Mouse (Mus musculus) heart, adult 9 months (tissue): ENCODE results near the gene Lhx4.

Experiments used
- DNase-seq, 2 experiments: peaks; one replicate each; pipeline ENCODE4 v3.0.0; 2022; ENCODE audit warnings: low spot score in 2 of 2

Lhx4 gene

GRCm38 (mm10) chr1:155742411-155743363 lies 8.8 kb downstream of the Lhx4 start:
- no peak for DNase-seq

GRCm38 (mm10) chr1:155741988-155742387 lies 9.5 kb downstream of the Lhx4 start:
- DNase-seq = no peak

DNA sequence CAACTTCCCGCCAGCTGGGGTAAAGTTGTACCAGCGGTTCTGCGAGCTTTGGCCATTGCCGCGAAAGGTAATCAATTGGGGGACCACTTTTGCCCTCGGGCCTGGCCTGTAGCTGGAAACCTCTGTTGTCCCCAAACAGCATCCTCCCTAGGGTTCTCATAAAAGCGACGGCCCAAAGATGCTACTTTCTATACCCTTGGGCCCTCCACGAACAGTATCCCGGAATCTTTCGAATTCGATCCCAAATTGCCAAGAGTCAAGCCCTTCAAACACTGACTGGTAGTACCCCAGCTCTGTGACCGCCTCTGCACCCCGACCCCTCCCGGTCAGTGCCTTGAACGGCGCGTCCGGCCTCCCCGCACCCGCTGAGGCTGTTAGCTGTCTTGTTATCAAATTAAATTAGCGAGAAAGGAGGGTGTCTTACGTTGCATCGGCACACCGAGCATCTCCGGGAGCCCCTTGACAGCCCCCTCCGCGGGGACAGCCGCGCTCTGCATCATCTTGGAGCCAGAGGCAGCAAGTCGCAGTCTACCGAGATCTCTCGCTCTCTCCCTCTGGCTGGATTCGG lies 10.0 kb downstream of the Lhx4 start:
- no peak for DNase-seq

DNA sequence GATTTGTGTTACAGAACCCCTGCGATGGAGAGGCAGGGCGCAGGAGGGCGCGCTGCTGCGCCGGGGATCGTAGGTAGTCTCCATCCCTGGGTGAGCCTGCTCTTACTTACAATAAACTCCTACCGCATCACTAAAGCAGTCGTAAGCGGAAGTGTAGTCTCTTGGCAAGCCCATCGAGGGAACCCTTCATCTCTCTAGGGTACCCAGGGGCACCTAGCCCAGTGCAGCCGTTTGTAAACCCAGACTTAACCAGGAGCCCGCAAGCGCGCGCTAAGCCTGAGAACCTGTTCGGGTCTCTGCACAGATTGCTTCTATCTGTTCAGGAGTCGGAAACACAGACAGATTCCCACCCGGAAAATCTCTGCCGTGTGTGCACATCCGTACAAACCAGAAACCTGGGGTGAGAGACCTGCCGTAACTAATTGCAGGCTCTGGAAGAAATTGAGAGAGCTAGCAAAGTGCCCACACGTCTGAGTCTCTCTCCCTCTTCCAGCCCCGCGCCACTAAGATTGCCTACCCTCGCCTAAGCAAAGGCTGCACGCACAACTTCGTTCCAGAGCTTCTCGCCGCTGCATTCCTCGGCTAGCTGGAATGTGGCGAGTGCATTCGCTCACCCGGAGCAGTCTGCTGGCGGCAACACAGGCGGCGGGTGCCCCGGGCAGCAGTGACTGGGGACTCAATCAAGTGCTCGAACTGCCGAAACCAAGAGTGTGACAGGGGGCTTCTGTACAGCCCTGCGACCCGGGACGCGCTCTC lies 10.7 kb downstream of the Lhx4 start:
- DNase-seq = no peak

DNA sequence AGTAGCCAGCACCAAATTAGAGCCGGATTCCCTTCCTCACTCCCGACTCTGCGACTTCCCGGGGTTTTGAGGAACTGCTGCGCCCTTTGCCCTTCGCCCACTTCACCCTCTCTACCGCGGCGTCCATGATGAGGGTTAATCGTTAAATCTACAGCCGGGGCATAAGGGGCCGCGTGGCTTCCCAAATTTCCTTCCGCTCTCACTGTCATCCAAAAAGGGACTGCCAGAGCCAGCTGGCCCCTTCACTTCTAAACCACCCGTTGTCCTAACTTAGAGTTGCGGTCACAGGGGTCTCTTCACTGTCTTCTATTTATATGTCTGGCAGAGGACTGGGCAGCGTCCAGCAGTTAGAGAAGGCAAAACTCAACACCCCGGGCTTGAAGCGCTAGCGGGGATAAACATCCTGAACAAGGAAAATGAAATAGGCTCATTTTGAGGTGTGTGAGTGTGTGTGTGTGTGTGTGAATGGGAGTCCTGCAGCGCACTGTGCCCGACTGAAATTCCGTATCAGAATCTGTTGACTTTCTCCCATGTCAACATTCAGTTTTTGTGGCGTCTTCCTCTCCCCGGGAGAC lies 13.6 kb downstream of the Lhx4 start:
- DNase-seq = no peak

DNA sequence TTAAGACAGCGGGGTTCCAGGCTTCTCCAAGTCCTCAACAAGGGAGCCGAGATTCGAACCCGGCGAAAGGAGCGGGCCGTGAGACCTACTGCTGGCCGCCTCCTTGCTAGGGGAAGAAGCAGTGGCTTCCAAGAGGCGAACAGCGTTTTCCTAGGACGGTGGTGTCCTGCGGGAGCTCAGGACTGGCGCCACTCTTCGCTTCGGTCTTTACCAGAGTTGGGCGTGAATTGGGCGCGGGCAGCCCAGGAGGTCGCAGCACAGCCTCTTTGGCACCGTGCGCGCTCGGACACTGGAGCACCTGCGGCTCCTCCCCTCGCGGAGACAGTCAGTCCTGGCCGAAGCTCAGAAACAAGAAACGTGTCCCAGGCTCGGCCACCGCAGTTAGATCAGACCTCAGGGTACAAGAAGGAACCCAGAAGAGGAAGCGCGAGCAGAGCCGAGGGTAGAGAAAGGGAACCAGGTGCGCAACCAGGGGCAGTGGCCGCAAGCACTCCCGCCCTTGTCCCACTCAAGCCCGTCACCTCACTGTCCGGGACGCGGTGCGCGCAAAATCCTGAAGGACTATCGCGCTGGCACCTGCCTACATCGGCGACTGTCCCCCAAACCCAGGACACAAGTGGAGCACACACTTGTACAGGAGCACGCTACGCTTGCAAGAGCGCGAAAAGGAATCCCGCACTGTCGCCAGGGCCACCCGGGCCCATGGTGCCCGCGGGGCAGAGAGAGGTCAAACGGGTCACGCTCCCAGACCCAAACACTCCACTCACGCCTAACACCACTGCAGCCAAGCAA lies 14.3 kb downstream of the Lhx4 start:
- no peak for DNase-seq

DNA sequence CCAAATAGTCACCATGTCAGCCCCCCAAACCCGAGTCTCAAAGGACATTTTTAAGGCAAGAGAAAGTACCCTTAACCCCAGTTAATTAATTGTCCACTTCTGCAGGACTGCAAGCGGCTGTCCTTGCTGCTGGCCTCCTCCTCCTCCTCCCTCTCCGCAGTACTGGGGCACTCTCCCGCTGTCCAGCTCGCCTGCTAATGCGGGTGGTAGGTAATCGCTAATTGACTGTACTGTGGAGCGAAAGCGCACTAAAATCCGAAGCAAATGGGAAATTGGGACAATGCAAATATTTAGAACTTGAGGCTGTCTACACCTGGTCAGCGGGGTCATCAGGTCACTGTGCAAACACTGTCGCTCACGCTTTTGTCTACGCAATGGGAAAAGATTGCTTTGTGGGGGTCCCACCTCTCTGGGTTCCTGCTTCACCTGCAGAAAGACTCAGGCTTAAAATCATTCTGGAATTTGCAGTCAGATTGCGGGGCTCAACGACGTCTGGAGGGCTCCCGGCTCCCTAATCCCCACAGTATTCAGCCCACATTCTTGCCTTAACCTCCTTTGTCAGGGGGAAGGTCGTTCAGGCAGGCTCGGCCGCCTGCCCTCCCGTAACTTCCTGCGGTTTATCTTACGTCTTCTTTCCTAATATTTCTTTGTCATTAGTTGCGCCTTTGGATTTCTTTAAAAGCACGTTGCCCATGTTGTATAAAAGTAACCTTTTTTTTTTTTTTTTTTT lies 15.2 kb downstream of the Lhx4 start:
- DNase-seq = no peak

DNA sequence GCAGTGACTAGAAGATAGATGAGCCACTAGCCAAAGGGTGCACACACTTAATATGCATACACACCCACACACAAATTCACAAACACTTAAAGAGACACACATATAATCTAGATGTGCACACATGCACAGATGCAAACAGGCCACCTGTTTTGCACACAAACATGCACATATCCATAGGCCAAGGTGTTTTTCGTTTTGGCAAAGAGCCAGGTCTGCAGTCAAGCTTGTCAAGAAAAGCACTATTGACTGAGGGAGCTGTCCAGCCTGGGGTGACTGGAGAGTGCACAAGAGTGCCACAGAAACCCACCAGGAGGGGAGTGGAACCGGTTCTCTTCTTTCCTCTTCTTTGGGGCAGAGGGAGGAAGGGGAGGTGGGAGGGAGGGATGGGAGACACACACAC lies 20.3 kb downstream of the Lhx4 start:
- DNase-seq = no peak

DNA sequence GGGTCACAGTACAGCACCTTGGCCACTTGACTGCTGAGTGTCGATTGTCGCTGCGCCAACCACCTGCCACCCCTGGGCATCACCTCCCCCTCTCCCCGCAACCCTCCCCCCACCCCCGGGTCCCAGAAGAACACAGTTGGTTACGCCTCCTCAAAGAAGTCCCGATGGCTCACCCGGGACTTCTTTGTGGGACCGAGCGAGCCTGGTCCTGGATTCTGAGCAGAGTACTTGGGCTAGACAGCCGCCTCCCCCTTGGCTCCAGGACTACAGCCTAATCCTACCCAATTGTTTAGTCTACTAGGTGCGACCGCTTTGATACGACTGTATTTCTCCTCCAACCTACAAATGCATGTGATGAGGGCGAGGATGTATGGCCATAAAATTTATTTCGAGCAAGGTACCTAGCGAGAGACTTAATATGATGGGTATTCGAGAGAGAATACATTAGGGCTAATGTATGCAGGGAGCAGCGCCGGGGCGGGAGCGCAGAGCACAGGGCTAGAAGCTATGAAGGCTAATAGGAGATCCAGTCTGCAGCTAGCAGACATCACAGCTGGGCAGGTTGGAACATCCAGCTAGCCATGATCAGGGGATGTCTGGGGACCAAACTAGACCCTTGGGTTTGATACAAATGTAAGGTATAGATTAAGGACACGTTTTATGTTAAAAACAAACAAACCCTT lies 22.2 kb downstream of the Lhx4 start:
- DNase-seq = no peak

- DNase-seq = no peak
Observed at GRCm38 (mm10) chr1:155727830-155728229, 23.7 kb downstream of the Lhx4 start.

DNA sequence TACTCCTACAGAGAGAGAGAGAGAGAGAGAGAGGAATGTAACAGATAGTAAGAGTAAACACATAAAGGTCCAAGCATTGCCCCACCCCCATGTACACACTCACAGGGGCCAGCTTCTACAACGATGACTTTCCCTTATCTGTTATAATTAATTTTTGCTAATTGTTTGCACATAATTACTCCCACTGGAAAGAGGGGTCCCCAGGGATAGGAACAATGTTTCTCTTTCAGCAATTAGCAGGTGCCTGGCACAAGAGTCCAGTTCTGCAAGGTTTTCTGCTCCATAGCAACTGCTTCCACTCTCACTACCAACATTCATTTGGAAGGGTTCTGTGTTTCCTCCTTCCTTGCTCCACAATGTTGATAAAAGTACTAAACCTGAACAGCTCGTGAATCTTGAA lies 25.6 kb downstream of the Lhx4 start:
- no peak for DNase-seq

- no peak for DNase-seq
Observed at GRCm38 (mm10) chr1:155724301-155724700, 27.2 kb downstream of the Lhx4 start.

GRCm38 (mm10) chr1:155722185-155722584 lies 29.3 kb downstream of the Lhx4 start:
- no peak for DNase-seq

- no peak for DNase-seq
Observed at GRCm38 (mm10) chr1:155721443-155721842, 30.0 kb downstream of the Lhx4 start.

DNA sequence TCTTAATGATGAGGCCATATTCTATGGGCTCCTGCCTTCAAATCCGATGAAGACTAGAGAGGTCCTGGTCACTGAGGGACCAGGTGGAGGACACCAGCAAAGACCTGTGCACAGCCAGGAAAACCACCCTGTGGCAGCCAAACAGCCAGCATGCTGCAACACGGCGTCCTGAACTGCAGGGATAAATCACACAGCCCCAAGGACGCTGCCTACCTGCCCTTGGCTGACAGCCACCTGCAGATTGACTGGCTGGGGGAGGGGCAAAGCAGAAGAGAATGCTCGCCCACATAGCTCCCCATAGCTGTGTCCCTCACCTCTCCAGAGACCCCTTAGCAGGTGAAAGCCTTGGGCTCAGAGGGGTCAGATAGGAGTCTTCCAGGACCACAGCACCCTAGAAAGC lies 31.5 kb downstream of the Lhx4 start:
- DNase-seq = no peak

DNA sequence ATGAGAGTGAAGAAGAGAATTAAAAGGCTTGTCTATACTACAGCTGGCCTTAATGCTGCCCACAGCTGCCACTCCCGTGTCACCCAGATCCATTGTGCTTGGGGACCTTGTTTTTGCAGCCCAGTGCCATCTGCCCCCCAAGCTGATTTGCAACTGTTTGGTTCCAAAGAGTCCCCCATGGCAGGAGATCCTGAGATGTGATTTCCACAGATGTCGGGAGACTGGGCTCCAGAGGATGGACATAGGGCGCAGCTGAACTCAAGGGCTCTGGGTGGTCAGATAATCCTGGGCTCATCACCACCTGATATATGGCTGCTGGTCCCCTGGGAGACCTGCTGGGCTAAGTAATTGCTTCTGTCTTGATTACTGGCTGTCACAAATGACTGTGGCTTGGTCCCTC lies 32.6 kb downstream of the Lhx4 start:
- no peak for DNase-seq

GRCm38 (mm10) chr1:155717301-155717700 lies 34.2 kb downstream of the Lhx4 start:
- no peak for DNase-seq

GRCm38 (mm10) chr1:155715366-155715765 lies 36.1 kb downstream of the Lhx4 start:
- DNase-seq = no peak

- no peak for DNase-seq
Observed at GRCm38 (mm10) chr1:155713306-155713705, 38.2 kb downstream of the Lhx4 start.

DNA sequence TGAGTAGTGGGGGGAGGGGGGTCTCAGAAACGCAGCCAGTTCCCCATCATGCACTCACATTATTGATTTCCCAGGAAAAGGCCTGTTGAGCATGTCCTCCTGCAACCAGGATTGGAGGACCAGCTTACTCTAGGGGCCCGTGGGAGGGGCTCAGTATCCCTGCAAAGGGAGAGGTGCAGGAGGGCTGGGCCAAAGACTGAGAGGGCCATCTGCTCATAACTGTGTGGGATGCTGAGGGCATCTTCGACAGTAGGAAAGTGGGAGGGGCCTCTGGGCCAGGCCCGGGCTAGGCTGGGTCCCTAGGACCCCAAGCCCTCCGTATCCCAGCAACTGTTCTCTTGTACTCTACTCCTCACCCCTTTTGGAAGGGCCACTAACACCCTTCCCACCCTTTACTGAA lies 47.3 kb downstream of the Lhx4 start:
- DNase-seq = no peak
